Mouse (Mus musculus): ENCODE measurements at regions not wholly inside any gene's neighbourhood (a gene's known extent, or its start where the extent isn't known, plus 50 kb on each side); places are given as distances from the start of the nearest gene placed in this dataset.

GRCm38 (mm10) chr8:91925968-91926524, 124.2 kb upstream of the Irx3 start:
- H3K4me1 ChIP-seq (ENCODE audit: control insufficient read depth, insufficient read depth, low read length) = no peaks in the 10 kb centered on the region
- no peaks in the 10 kb centered on the region for H3K9me3 ChIP-seq (ENCODE audit: control insufficient read depth, low read length)
- H3K27ac ChIP-seq (ENCODE audit: low read depth, low read length) = no peak overlapping the region
- no peak overlapping the region for H3K4me3 ChIP-seq (ENCODE audit: low read depth, low read length)
- ATAC-seq (ENCODE audit: insufficient read depth, low FRiP score, low TSS enrichment) = no peak
- H3K4me2 ChIP-seq (ENCODE audit: low read depth) = no peak overlapping the region
- H3K9ac ChIP-seq (ENCODE audit: low read length) = no peak overlapping the region
- H3K36me3 ChIP-seq (ENCODE audit: control insufficient read depth, insufficient read depth, low read length) = no peaks in the 10 kb centered on the region
- no peaks in the 10 kb centered on the region for H3K27me3 ChIP-seq (ENCODE audit: control insufficient read depth, insufficient read depth, low read length)
- 72% methylated on average over 8 of the region's 8 CpGs for WGBS
- DNase-seq (ENCODE audit: low spot score) = no peak

DNA sequence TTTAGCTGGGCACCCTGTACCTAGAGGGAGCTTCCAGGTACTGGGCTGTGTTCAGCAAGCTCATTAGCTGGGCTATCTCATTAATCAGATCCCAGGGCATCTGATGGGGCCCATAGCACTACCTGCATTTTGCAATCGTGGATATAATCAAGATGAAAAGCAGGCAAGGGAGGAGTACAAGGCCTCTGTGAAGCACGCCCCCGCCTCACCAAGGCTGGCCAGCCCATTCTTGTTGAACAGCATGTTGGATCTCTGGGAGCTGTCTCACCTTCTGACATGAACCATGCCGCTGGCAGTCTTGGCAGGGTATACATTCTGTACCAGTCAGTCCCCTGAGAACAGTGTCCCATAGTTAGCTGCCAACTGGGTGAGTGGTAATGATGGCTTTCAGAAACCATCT, 122.3 kb upstream of the Irx3 start:
- DNase-seq (ENCODE audit: low spot score) (no peak), ATAC-seq (ENCODE audit: insufficient read depth, low FRiP score, low TSS enrichment) (no peak)
- Histone ChIP-seq H3K9me3 (ENCODE audit: control insufficient read depth, low read length) (no peaks in the 10 kb centered on the region), H3K36me3 (ENCODE audit: control insufficient read depth, insufficient read depth, low read length) (no peaks in the 10 kb centered on the region), H3K9ac (ENCODE audit: low read length) (no peak overlapping the region), H3K27me3 (ENCODE audit: control insufficient read depth, insufficient read depth, low read length) (no peaks in the 10 kb centered on the region), H3K4me1 (ENCODE audit: control insufficient read depth, insufficient read depth, low read length) (no peaks in the 10 kb centered on the region), H3K27ac (ENCODE audit: low read depth, low read length) (no peak overlapping the region), H3K4me3 (ENCODE audit: low read depth, low read length) (no peak overlapping the region), H3K4me2 (ENCODE audit: low read depth) (no peak overlapping the region)
- 89% methylated on average over 4 of the region's 4 CpGs for WGBS

- Histone ChIP-seq H3K9ac (ENCODE audit: low read length) (no peak overlapping the region), H3K27ac (ENCODE audit: low read depth, low read length) (no peak overlapping the region), H3K4me3 (ENCODE audit: low read depth, low read length) (no peak overlapping the region), H3K4me2 (ENCODE audit: low read depth) (no peak overlapping the region), H3K27me3 (ENCODE audit: control insufficient read depth, insufficient read depth, low read length) (no peaks in the 10 kb centered on the region), H3K4me1 (ENCODE audit: control insufficient read depth, insufficient read depth, low read length) (no peaks in the 10 kb centered on the region), H3K36me3 (ENCODE audit: control insufficient read depth, insufficient read depth, low read length) (no peaks in the 10 kb centered on the region), H3K9me3 (ENCODE audit: control insufficient read depth, low read length) (no peaks in the 10 kb centered on the region)
- WGBS = 82% methylated on average over 3 of the region's 3 CpGs
- ATAC-seq (ENCODE audit: insufficient read depth, low FRiP score, low TSS enrichment) (no peak), DNase-seq (ENCODE audit: low spot score) (no peak)
Observed at GRCm38 (mm10) chr8:91922211-91922874, 120.5 kb upstream of the Irx3 start.

DNA sequence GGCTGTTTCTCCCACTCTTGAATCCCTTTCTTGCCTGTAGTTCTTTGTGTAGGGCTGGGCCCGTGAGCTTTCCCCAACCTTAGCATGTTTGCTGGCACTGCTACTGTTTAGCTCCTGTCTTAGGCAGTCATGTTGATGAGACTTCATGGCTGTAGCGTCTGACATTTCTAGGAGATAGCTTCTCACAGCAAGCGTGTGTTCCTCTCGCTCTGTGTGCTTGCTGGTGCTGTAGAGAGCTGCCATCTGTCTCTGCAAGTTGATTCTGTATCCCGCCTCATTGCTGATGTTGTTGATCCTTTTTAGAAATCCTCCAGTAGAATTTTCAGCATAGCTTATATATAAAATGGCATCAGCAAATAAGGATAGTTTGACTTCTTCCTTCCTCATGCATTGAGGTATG, 116.0 kb upstream of the Irx3 start:
- Histone ChIP-seq H3K36me3 (ENCODE audit: control insufficient read depth, insufficient read depth, low read length) (no peaks in the 10 kb centered on the region), H3K4me2 (ENCODE audit: low read depth) (no peak overlapping the region), H3K4me3 (ENCODE audit: low read depth, low read length) (no peak overlapping the region), H3K27ac (ENCODE audit: low read depth, low read length) (no peak overlapping the region), H3K27me3 (ENCODE audit: control insufficient read depth, insufficient read depth, low read length) (no peaks in the 10 kb centered on the region), H3K9ac (ENCODE audit: low read length) (no peak overlapping the region), H3K9me3 (ENCODE audit: control insufficient read depth, low read length) (no peaks in the 10 kb centered on the region), H3K4me1 (ENCODE audit: control insufficient read depth, insufficient read depth, low read length) (no peaks in the 10 kb centered on the region)
- 93% methylated on average over 5 of the region's 5 CpGs for WGBS
- DNase-seq (ENCODE audit: low spot score) (no peak), ATAC-seq (ENCODE audit: insufficient read depth, low FRiP score, low TSS enrichment) (no peak)

GRCm38 (mm10) chr8:91913971-91914370, 112.1 kb upstream of the Irx3 start:
- WGBS = 88% methylated on average over 5 of the region's 5 CpGs

DNA sequence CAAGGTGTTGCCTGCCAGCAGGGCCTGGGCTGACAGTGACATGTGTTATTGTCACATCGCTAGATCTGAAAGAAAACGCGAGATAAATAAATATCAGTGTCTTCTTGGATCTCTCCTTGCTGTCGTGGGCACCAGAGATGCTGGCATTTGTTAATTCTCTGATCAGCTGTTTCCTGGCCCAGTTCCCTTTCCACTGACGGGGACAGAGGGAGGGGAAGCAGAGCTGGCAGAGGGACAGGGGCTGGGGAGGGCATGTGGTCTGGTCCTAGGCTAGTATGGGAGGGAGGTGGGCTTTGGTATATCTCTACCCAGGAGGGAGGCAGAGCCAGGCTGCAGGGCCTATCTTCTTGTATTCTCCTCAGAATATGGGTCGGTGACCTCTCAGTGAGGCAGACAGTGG, 111.3 kb upstream of the Irx3 start:
- Histone ChIP-seq H3K27me3 (ENCODE audit: control insufficient read depth, insufficient read depth, low read length) (no peaks in the 10 kb centered on the region), H3K4me2 (ENCODE audit: low read depth) (no peak overlapping the region), H3K9ac (ENCODE audit: low read length) (no peak overlapping the region), H3K36me3 (ENCODE audit: control insufficient read depth, insufficient read depth, low read length) (no peaks in the 10 kb centered on the region), H3K4me3 (ENCODE audit: low read depth, low read length) (no peak overlapping the region), H3K4me1 (ENCODE audit: control insufficient read depth, insufficient read depth, low read length) (no peaks in the 10 kb centered on the region), H3K27ac (ENCODE audit: low read depth, low read length) (no peak overlapping the region), H3K9me3 (ENCODE audit: control insufficient read depth, low read length) (no peaks in the 10 kb centered on the region)
- 82% methylated on average over 6 of the region's 6 CpGs for WGBS
- DNase-seq (ENCODE audit: low spot score) (no peak), ATAC-seq (ENCODE audit: insufficient read depth, low FRiP score, low TSS enrichment) (no peak)

More at GRCm38 (mm10) chr8:91913971-91914370, 112.1 kb upstream of the Irx3 start:
- H3K4me2 ChIP-seq (ENCODE audit: low read depth) = no peak overlapping the region
- H3K36me3 ChIP-seq (ENCODE audit: control insufficient read depth, insufficient read depth, low read length) = no peaks in the 10 kb centered on the region
- no peaks in the 10 kb centered on the region for H3K9me3 ChIP-seq (ENCODE audit: control insufficient read depth, low read length)
- no peaks in the 10 kb centered on the region for H3K27me3 ChIP-seq (ENCODE audit: control insufficient read depth, insufficient read depth, low read length)
- no peak overlapping the region for H3K27ac ChIP-seq (ENCODE audit: low read depth, low read length)
- H3K4me3 ChIP-seq (ENCODE audit: low read depth, low read length) = no peak overlapping the region
- H3K4me1 ChIP-seq (ENCODE audit: control insufficient read depth, insufficient read depth, low read length) = no peaks in the 10 kb centered on the region
- no peak overlapping the region for H3K9ac ChIP-seq (ENCODE audit: low read length)
- ATAC-seq (ENCODE audit: insufficient read depth, low FRiP score, low TSS enrichment) (no peak), DNase-seq (ENCODE audit: low spot score) (no peak)

GRCm38 (mm10) chr8:91909637-91910383, 107.9 kb upstream of the Irx3 start:
- H3K27ac ChIP-seq (ENCODE audit: low read depth, low read length) = no peak overlapping the region
- 51% methylated on average over 14 of the region's 14 CpGs for WGBS
- no peaks in the 10 kb centered on the region for H3K9me3 ChIP-seq (ENCODE audit: control insufficient read depth, low read length)
- DNase-seq (ENCODE audit: low spot score) (peak; percentile 34), ATAC-seq (ENCODE audit: insufficient read depth, low FRiP score, low TSS enrichment) (no peak)
- H3K4me2 ChIP-seq (ENCODE audit: low read depth) = no peak overlapping the region
- H3K36me3 ChIP-seq (ENCODE audit: control insufficient read depth, insufficient read depth, low read length) = no peaks in the 10 kb centered on the region
- no peak overlapping the region for H3K4me3 ChIP-seq (ENCODE audit: low read depth, low read length)
- H3K9ac ChIP-seq (ENCODE audit: low read length) = no peak overlapping the region
- H3K27me3 ChIP-seq (ENCODE audit: control insufficient read depth, insufficient read depth, low read length) = no peaks in the 10 kb centered on the region
- no peaks in the 10 kb centered on the region for H3K4me1 ChIP-seq (ENCODE audit: control insufficient read depth, insufficient read depth, low read length)

- Histone ChIP-seq H3K4me3 (ENCODE audit: low read depth, low read length) (no peak overlapping the region), H3K9ac (ENCODE audit: low read length) (no peak overlapping the region), H3K27me3 (ENCODE audit: control insufficient read depth, insufficient read depth, low read length) (no peaks in the 10 kb centered on the region), H3K27ac (ENCODE audit: low read depth, low read length) (no peak overlapping the region), H3K4me1 (ENCODE audit: control insufficient read depth, insufficient read depth, low read length) (no peaks in the 10 kb centered on the region), H3K4me2 (ENCODE audit: low read depth) (no peak overlapping the region), H3K9me3 (ENCODE audit: control insufficient read depth, low read length) (no peaks in the 10 kb centered on the region), H3K36me3 (ENCODE audit: control insufficient read depth, insufficient read depth, low read length) (no peaks in the 10 kb centered on the region)
- 69% methylated on average over 9 of the region's 9 CpGs for WGBS
- ATAC-seq (ENCODE audit: insufficient read depth, low FRiP score, low TSS enrichment) = no peak
- DNase-seq (ENCODE audit: low spot score) = no peak
Observed at GRCm38 (mm10) chr8:91908731-91909353, 107.0 kb upstream of the Irx3 start.
